Mouse (Mus musculus): Measurements from ENCODE around the gene Vil1.

- TF ChIP-seq POLR2A (IDR thresholded peaks at IDR 0.05; ENCODE audit: low read depth, low read length) (peak; percentile 19; the same call in 1 of the 2 replicates), CTCF (IDR thresholded peaks at IDR 0.05; ENCODE audit: extremely low read depth, insufficient read length, insufficient replicate concordance, low read depth, low read length) (no peak)
Measured at GRCm38 (mm10) chr1:74389831-74390286, 19.3 kb upstream of the Vil1 start.

Data from small intestine, adult 2 months (tissue).